In genomic region chr8:121130522-121130921, GRCm38 (mm10) we compare ENCODE assay signal across 11 mouse cellular contexts. TPM values are rescaled to one million over a fixed set of nuclear protein-coding genes. Genes with fewer than 3 reads are reported as not detected.
DNase-seq lines count a peak whose midpoint lies in the region; ATAC-seq and TF ChIP-seq lines count a peak whose summit lies in the region.
"Had no signal": no experiment of that assay in that cellular context is flagged by ENCODE, and none has a peak within 500 bp of the region (broad histone marks: within the 10 kb centered on the region; RNA-seq: fewer than 3 reads in every experiment).

No protein-coding gene starts in this region.

- 33% methylated on average over 5 of the region's 5 CpGs for WGBS in stomach, postnatal 0 days

- peak overlapping the region; percentile 31; the same call in 1 of the 2 replicates for H3K4me2 ChIP-seq in stomach, postnatal 0 days (replicated peaks; ENCODE audit: low read depth)
- H3K4me2 ChIP-seq: embryonic facial prominence, embryonic 13.5 days; heart, embryonic 15.5 days; limb, embryonic 12.5 days had no signal

- H3K27me3 ChIP-seq in testis, adult 2 months (ENCODE audit: control insufficient read depth, insufficient read depth, low read length) = no peaks in the 10 kb centered on the region; the same call in none of the 2 replicates
- peaks cover 11% of the 10 kb centered on the region; the same call in 1 of the 2 replicates for H3K27me3 ChIP-seq in stomach, postnatal 0 days (ENCODE audit: control insufficient read depth, insufficient read depth, low read length)

- H3K27ac ChIP-seq in testis, adult 2 months (ENCODE audit: control insufficient read depth, insufficient read depth, low read depth, low read length) = no peak overlapping the region
- no peak overlapping the region for H3K27ac ChIP-seq in stomach, postnatal 0 days (replicated peaks)
- H3K27ac ChIP-seq: embryonic facial prominence, embryonic 13.5 days; heart, embryonic 15.5 days; limb, embryonic 12.5 days had no signal

- peak; percentile 25; the same call in 1 of the 2 replicates for TF ChIP-seq CTCF in testis, adult 2 months (IDR thresholded peaks at IDR 0.05; ENCODE audit: control insufficient read depth, insufficient read depth, insufficient replicate concordance, low read depth, low read length)
- peak; percentile 70 for TF ChIP-seq CTCF in stomach, postnatal 0 days (IDR thresholded peaks at IDR 0.05; ENCODE audit: low read depth)

- H3K9me3 ChIP-seq in stomach, postnatal 0 days (ENCODE audit: control insufficient read depth, low read length) = no peaks in the 10 kb centered on the region
- H3K9me3 ChIP-seq: embryonic facial prominence, embryonic 13.5 days; heart, embryonic 15.5 days; limb, embryonic 12.5 days had no signal

- no peak for TF ChIP-seq POLR2A in testis, adult 2 months (IDR thresholded peaks at IDR 0.05; ENCODE audit: control insufficient read depth, low read depth, low read length)

- H3K4me1 ChIP-seq in testis, adult 2 months (ENCODE audit: control insufficient read depth, insufficient read depth, low read length) = peaks cover 7% of the 10 kb centered on the region
- H3K4me1 ChIP-seq in stomach, postnatal 0 days (replicated peaks; ENCODE audit: control insufficient read depth, insufficient read depth) = 0 out of 2 replicates have a peak, but pooled peaks cover 4% of the 10 kb centered on the region

- no peak for ATAC-seq in stomach, postnatal 0 days (ENCODE audit: low FRiP score, low TSS enrichment)
- ATAC-seq in inflammation-experienced regulatory T-cells, adult 6 months = no peak

- no peak for TF ChIP-seq EP300 in stomach, postnatal 0 days (optimal IDR thresholded peaks at IDR 0.05)

- H3K36me3 ChIP-seq in testis, adult 2 months (ENCODE audit: control insufficient read depth, insufficient read depth, low read length) = no peaks in the 10 kb centered on the region
- H3K36me3 ChIP-seq in stomach, postnatal 0 days (ENCODE audit: control insufficient read depth, insufficient read depth, low read length) = no peaks in the 10 kb centered on the region
- H3K36me3 ChIP-seq: embryonic facial prominence, embryonic 13.5 days; heart, embryonic 15.5 days; limb, embryonic 12.5 days had no signal

- H3K9ac ChIP-seq in stomach, postnatal 0 days (ENCODE audit: low read length) = no peak overlapping the region
- H3K9ac ChIP-seq: embryonic facial prominence, embryonic 13.5 days; heart, embryonic 15.5 days; limb, embryonic 12.5 days had no signal

- DNase-seq in heart, postnatal 4 days = peak; percentile 62
- no peak for DNase-seq in heart, postnatal 25 days (ENCODE audit: low spot score)
- DNase-seq in testis, postnatal 14 days (ENCODE audit: low spot score) = no peak
- DNase-seq in kidney, postnatal 4 days = peak; percentile 81 to 83
- DNase-seq in stomach, postnatal 0 days (ENCODE audit: low spot score) = peak; percentile 41
- no peak for DNase-seq in layer of hippocampus, postnatal 36 days

- H3K4me3 ChIP-seq in testis, adult 2 months (ENCODE audit: control insufficient read depth, low read depth, low read length) = no peak overlapping the region
- H3K4me3 ChIP-seq in stomach, postnatal 0 days (ENCODE audit: low read depth, low read length) = no peak overlapping the region; the same call in 1 of the 2 replicates
- H3K4me3 ChIP-seq: embryonic facial prominence, embryonic 13.5 days; heart, embryonic 15.5 days; limb, embryonic 12.5 days had no signal

- intact Hi-C loops in heart, postnatal 25 days (cut with DNase I) = no loop called here

RNA-seq across cellular contexts. Expression of gene Foxl1, which starts 2.8 kb away (rescaled TPM):
- total RNA-seq in heart, postnatal 4 days (2021) = under 1 TPM; 0.56 to 0.60 TPM
- under 1 TPM in 1 of 2 experiments, not detected in 1; 0.16 TPM for total RNA-seq in heart, postnatal 25 days (2021)
- polyA plus RNA-seq in testis, adult 2 months (2012; rRNA removed) = not detected in 2 replicates
- 2.8 and 2.9 TPM in 2 replicates for polyA plus RNA-seq in stomach, postnatal 0 days (2015; fragmentation: Nextera tagmentation; extraction: Ambion mirVana)
- not detected for polyA plus RNA-seq in inflammation-experienced regulatory T-cells, adult 6 months (2017; shearing (Covaris generic))
- not detected for total RNA-seq in layer of hippocampus, postnatal 36 days (2021)

RNA-seq across cellular contexts. Expression of gene Foxc2, which starts 14.6 kb away (rescaled TPM):
- total RNA-seq in heart, postnatal 4 days (2021) = 1 to 10 TPM; 8.7 to 8.9 TPM
- 1 to 10 TPM; 2.0 to 2.2 TPM for total RNA-seq in heart, postnatal 25 days (2021)
- polyA plus RNA-seq in testis, adult 2 months (2012; rRNA removed) = 0.20 and 0.22 TPM in 2 replicates
- 0.40 and 0.41 TPM in 2 replicates for polyA plus RNA-seq in stomach, postnatal 0 days (2015; fragmentation: Nextera tagmentation; extraction: Ambion mirVana)
- not detected for polyA plus RNA-seq in inflammation-experienced regulatory T-cells, adult 6 months (2017; shearing (Covaris generic))
- 1 to 10 TPM in 1 of 2 experiments, under 1 TPM in 1; 0.20 to 1.1 TPM for total RNA-seq in layer of hippocampus, postnatal 36 days (2021)

RNA-seq across cellular contexts. Expression of gene Mthfsd, which starts 22.3 kb away (rescaled TPM):
- 10 to 100 TPM; 14.5 to 15.3 TPM for total RNA-seq in heart, postnatal 4 days (2021)
- total RNA-seq in heart, postnatal 25 days (2021) = 10 to 100 TPM; 13.2 to 14.2 TPM
- 70.3 and 73.6 TPM in 2 replicates for polyA plus RNA-seq in testis, adult 2 months (2012; rRNA removed)
- polyA plus RNA-seq in stomach, postnatal 0 days (2015; fragmentation: Nextera tagmentation; extraction: Ambion mirVana) = 33.0 and 38.1 TPM in 2 replicates
- polyA plus RNA-seq in inflammation-experienced regulatory T-cells, adult 6 months (2017; shearing (Covaris generic)) = 10 to 100 TPM; 17.1 to 32.0 (median 20.7) TPM
- total RNA-seq in layer of hippocampus, postnatal 36 days (2021) = 10 to 100 TPM; 31.8 to 36.9 TPM

RNA-seq across cellular contexts. Expression of gene Foxf1, which starts 46.3 kb away (rescaled TPM):
- under 1 TPM; 0.43 to 0.50 TPM for total RNA-seq in heart, postnatal 4 days (2021)
- total RNA-seq in heart, postnatal 25 days (2021) = under 1 TPM in 1 of 2 experiments, not detected in 1; 0.20 TPM
- polyA plus RNA-seq in testis, adult 2 months (2012; rRNA removed) = 0.98 and 1.1 TPM in 2 replicates
- polyA plus RNA-seq in stomach, postnatal 0 days (2015; fragmentation: Nextera tagmentation; extraction: Ambion mirVana) = 59.3 and 64.0 TPM in 2 replicates
- under 1 TPM in 1 of 3 experiments, not detected in 2; 0.46 TPM for polyA plus RNA-seq in inflammation-experienced regulatory T-cells, adult 6 months (2017; shearing (Covaris generic))
- under 1 TPM; 0.50 to 0.66 TPM for total RNA-seq in layer of hippocampus, postnatal 36 days (2021)

Comparison
In these comparisons a context has a peak if more than half of its experiments do, and no peak if none do; other contexts are left out.
1. DNase-seq: peak in heart, postnatal 4 days (single experiment), kidney, postnatal 4 days (2 of 2) and stomach, postnatal 0 days (single experiment); none in heart, postnatal 25 days (single experiment), testis, postnatal 14 days (single experiment) and layer of hippocampus, postnatal 36 days (0 of 2).